Mouse (Mus musculus) CD4-positive, CD25-positive, alpha-beta regulatory T cell, adult 4 months (primary cell): ENCODE data around the gene Prex1. TPM values are rescaled to one million over a fixed set of nuclear protein-coding genes. Genes with fewer than 3 reads are reported as not detected.

Experiments used
- polyA plus RNA-seq, 2 experiments: library from polyadenylated mRNA; unstranded; fragments of 100-300 nt; shearing (Covaris generic); gene quantifications; one replicate each; pipeline ENCODE4 v1.2.1; 2017

Prex1 gene
- polyA plus RNA-seq, 2 experiments from 2014 or later: 25.0 to 25.2 TPM

Other genes with a start within 250 kb of the Prex1 start
- gene Trp53rkb, start 78.7 kb upstream of the Prex1 start, polyA plus RNA-seq: under 1 TPM; 0.14 to 0.24 TPM
- gene Arfgef2, start 91.8 kb upstream of the Prex1 start, polyA plus RNA-seq: 1 to 10 TPM; 3.4 to 4.3 TPM
- gene Cse1l, start 192.2 kb upstream of the Prex1 start, polyA plus RNA-seq: 10 to 100 TPM; 59.7 to 62.8 TPM